Mouse (Mus musculus) lung, postnatal 0 days (tissue): ENCODE measurements around the gene Efnb2. TPM values are rescaled to one million over a fixed set of nuclear protein-coding genes. Genes with fewer than 3 reads are reported as not detected.

Source experiments
- ATAC-seq: fragments of 200-750 bp; cut with Nextera tagmentation; 2 replicates; pipeline ENCODE4 v1.8.0; 2017; ENCODE audit warnings: moderate library complexity
- DNase-seq: peaks from one replicate; pipeline ENCODE4 v3.0.0-alpha.2; 2016; ENCODE audit warnings: low spot score
- H3K27ac ChIP-seq: fragments of 300-500 bp; sonication (generic); 2 replicates; pipeline ENCODE4 v1.5.1; 2014; ENCODE audit warnings: antibody characterized with exemption, mild to moderate bottlenecking, low read length, mixed read lengths
- H3K27me3 ChIP-seq: fragments of 300-500 bp; sonication (generic); replicated peaks from 2 replicates; pipeline ENCODE4 v1.6.1; 2014; ENCODE audit warnings: low read length, mixed read lengths; ENCODE audit not compliant: insufficient read depth
- H3K36me3 ChIP-seq: fragments of 300-500 bp; sonication (generic); 2 replicates; pipeline ENCODE4 v1.6.1; 2014; ENCODE audit warnings: low read length, mixed read lengths; ENCODE audit not compliant: insufficient read depth
- H3K4me1 ChIP-seq: fragments of 300-500 bp; sonication (generic); 2 replicates; pipeline ENCODE4 v1.6.1; 2014; ENCODE audit warnings: antibody characterized with exemption, low read depth, low read length, mixed read lengths; ENCODE audit not compliant: insufficient read depth
- H3K4me2 ChIP-seq: fragments of 300-500 bp; sonication (generic); replicated peaks from 2 replicates; pipeline ENCODE4 v1.6.1; 2014; ENCODE audit warnings: low read depth, mild to moderate bottlenecking, low read length, moderate library complexity, mixed read lengths
- H3K4me3 ChIP-seq: fragments of 300-500 bp; sonication (generic); 2 replicates; pipeline ENCODE4 v1.5.1; 2014; ENCODE audit warnings: low read depth, low read length
- H3K9ac ChIP-seq: fragments of 300-500 bp; sonication (generic); replicated peaks from 2 replicates; pipeline ENCODE4 v1.6.1; 2014; ENCODE audit warnings: low read depth, mild to moderate bottlenecking
- H3K9me3 ChIP-seq: fragments of 300-500 bp; sonication (generic); 2 replicates; pipeline ENCODE4 v1.6.1; 2016; ENCODE audit warnings: low read length, mixed read lengths
- CTCF ChIP-seq: IDR thresholded peaks from 2 replicates; pipeline ENCODE4 v1.5.1; 2016; ENCODE audit warnings: antibody characterized with exemption, mild to moderate bottlenecking
- EP300 ChIP-seq: IDR thresholded peaks from 2 replicates; pipeline ENCODE4 v1.6.1; 2016; ENCODE audit warnings: antibody characterized with exemption, mild to moderate bottlenecking, control low read depth
- WGBS: fragments of 180-500 bp; shearing (Covaris S2); extraction: QIAGEN DNeasy Blood & Tissue Kit; methylation state at CpG from one replicate; pipeline ENCODE4 v1.1.7; 2014; 5-methylcytosine and 5-hydroxymethylcytosine counted together
- polyA plus RNA-seq: library from polyadenylated mRNA; unstranded; fragments of >200 nt; fragmentation: Nextera tagmentation; extraction: Ambion mirVana; gene quantifications from 2 replicates; pipeline ENCODE4 v1.2.1, GENCODE M21; 2015

Gene Efnb2
- polyA plus RNA-seq, 1 experiment from 2014 or later = 26.7 TPM

DNA sequence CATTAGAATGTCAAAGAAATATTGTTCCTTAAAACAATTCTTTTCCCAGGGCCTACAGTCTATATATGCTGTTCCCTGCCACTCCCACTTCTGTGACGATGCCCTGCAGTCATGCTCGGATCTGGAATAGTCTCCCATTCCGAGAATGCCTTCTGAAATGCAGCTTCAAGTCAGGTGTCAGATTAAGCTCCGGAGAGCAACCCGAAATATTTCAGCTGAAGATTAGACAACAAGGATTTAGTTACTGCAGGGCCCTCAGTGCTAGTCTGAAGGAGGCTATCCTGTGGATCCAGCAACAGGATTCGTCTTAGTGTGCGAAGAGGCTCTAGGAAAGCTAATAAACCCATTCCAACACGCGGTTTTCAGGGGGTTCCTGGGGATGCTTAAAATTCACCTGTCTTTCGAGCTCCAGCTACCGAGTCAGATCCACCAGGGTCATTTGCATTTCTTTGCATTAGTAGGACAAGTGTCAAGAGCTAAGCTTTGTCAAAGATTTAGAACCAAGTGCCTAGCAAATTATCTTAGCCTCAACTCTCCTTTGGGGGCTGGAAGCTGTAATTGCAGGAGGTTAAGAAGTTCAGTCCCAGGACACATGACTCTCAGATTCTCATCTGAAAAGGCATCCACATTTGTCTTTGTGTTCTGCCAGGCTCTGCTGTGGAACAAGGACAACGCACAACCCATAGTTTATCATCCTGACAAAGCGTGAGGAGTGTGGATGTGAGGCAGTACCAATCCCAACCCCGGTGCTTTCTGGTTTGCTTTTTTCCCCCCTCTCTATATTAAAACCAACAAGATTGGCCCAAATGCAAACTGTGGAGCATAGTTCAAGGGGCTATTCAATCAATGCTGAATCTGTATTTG, 4.2 kb downstream of the Efnb2 start:
- DNase-seq (no peak), ATAC-seq (no peak)
- Histone ChIP-seq H3K27me3 (no peaks in the 10 kb centered on the region), H3K27ac (no peak overlapping the region), H3K4me2 (peak overlapping the region; percentile 93), H3K4me1 (peaks cover 8% of the 10 kb centered on the region; the same call in 1 of the 2 replicates), H3K9me3 (no peaks in the 10 kb centered on the region), H3K36me3 (no peaks in the 10 kb centered on the region), H3K9ac (0 out of 2 replicates have a peak overlapping the region, but pooled peaks have one; percentile 13), H3K4me3 (peak overlapping the region; percentile 86)
- TF ChIP-seq EP300 (no peak), CTCF (no peak)
- WGBS = 31% methylated on average over 14 of the region's 14 CpGs

DNA sequence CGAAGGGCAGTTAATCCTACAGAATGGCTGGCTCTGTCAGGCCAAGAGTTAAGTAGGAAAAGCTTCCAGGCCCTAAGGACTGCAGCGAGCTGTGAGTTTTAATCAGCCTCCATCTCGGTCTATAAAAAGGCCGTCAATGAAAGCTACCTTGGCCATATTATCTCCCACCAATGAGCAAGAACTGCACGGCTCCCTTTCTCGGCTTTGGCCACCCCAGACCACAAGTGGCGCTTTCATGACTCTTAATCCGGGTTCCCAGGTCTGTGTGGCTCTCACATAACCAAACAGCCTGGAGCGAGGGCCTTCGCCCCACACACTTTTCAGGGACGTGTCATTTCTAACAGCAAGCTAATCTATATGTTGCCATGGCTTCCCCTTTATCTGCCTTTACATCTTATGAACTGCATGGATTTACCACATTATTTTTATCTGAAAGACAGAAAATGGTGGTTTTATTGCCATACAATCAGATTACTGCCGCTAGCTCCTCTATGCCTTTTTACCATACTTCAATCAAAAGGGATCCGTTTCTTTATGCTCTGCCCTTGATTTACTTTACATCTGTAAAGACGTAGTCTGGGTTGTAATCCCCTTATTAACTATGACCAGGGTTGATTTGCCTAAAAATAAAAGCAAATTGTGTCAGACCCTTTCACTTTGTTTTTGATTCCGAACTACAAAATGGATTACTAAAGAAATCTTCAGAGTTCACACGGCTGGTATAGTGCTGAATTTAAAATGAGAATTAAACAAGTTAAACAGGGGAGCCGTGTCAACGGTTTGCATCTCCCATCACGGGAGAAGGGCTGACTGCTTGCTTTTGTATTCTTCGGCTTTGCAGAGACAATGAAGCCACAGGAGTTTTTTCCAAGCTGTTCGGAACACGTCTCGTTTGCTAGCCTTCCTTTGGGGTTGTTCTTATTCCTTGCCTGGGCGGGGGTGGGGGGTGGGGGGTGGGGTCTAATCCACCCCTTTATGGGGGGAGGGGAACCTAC, 5.4 kb downstream of the Efnb2 start:
- Histone ChIP-seq H3K4me1 (peaks cover 13% of the 10 kb centered on the region), H3K36me3 (no peaks in the 10 kb centered on the region), H3K4me2 (peak overlapping the region; percentile 93), H3K27me3 (no peaks in the 10 kb centered on the region), H3K27ac (no peak overlapping the region; the same call in 1 of the 2 replicates), H3K9me3 (no peaks in the 10 kb centered on the region), H3K9ac (no peak overlapping the region), H3K4me3 (peak overlapping the region; percentile 86)
- no peak for DNase-seq
- WGBS = 48% methylated on average over 24 of the region's 24 CpGs
- ATAC-seq = no peak
- TF ChIP-seq EP300 (no peak), CTCF (no peak)

DNA sequence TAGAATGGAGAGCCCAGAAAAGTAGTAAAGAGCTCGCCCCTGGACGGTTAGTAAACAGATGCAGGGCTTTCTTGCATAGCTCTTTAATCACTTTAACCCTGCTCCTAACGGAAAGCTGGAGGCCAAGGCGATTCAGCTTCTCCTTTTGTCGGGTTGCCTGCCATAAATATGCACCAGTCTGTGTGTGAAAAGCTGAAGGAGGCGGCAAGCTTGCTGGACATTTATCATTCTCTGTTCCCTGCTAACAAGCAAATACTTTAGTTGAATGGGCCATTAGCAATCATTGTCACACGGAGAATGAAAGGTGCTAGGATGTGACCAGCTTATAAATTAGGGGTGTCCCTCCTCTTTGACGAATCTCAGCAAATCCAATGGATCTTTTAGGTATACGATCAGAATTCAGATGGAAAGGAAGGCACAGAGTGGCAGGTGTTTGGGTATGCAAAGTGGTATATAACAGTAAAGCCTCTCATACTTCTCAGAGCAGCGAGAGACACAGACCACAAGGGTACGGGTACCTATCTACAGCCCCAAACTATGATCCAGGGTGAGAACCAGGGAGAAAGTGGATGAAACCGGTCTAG, 7.0 kb downstream of the Efnb2 start:
- H3K4me2 ChIP-seq = peak overlapping the region; percentile 93; the same call in 1 of the 2 replicates
- peaks cover 20% of the 10 kb centered on the region for H3K4me1 ChIP-seq
- H3K4me3 ChIP-seq = no peak overlapping the region
- DNase-seq = no peak
- no peak overlapping the region for H3K27ac ChIP-seq
- H3K9me3 ChIP-seq = no peaks in the 10 kb centered on the region
- TF ChIP-seq CTCF (no peak), EP300 (no peak)
- no peaks in the 10 kb centered on the region for H3K36me3 ChIP-seq
- WGBS = 43% methylated on average over 12 of the region's 12 CpGs
- ATAC-seq = no peak
- H3K27me3 ChIP-seq = no peaks in the 10 kb centered on the region
- no peak overlapping the region for H3K9ac ChIP-seq

DNA sequence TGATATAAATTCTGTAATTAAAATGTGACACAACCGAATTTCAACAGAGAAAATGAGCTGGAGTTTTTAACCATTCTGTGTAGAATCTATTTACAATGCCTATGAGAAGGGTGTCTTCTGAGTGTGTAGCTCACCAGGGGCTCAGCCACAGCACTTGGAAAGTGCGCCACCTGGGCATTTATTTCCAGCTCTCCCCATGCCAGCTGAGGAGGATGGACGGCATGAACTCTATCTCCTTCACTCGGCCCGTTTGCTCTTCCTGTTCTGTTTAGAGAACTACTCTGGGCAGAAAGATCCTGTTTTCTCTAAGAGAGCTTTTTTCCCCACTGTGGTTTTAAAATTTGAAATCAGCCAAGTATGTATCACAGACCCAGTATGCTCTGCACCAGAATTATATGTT, 7.7 kb downstream of the Efnb2 start:
- Histone ChIP-seq H3K27ac (no peak overlapping the region), H3K4me1 (peaks cover 24% of the 10 kb centered on the region), H3K9ac (no peak overlapping the region), H3K27me3 (no peaks in the 10 kb centered on the region), H3K4me3 (no peak overlapping the region), H3K4me2 (peak overlapping the region; percentile 93; the same call in 1 of the 2 replicates), H3K36me3 (no peaks in the 10 kb centered on the region), H3K9me3 (no peaks in the 10 kb centered on the region)
- no peak for TF ChIP-seq EP300
- 0 out of 2 replicates have a peak, but pooled peaks have one; percentile 27 for TF ChIP-seq CTCF
- WGBS = 42% methylated on average over 5 of the region's 5 CpGs
- ATAC-seq = no peak
- DNase-seq = no peak

DNA sequence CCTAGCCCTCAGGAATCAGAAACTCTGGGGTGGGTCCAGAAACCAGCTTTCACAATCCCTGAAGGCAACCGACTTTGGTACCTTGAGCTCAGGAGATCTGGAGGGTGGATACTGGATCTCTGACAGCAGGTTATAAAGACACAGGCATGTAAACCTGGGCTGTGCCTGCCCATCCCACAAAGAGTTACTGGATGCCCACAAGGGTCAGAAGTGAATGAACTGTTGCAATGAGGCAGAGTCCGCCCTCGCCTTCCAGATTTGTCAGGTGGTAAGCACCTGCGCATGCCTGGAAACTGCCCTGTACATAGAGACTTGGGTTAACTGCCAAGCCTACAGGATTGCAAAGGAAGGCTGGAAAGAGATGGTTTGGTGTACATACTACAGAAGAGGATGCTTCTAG, 8.7 kb downstream of the Efnb2 start:
- no peak overlapping the region for H3K27ac ChIP-seq
- no peaks in the 10 kb centered on the region for H3K9me3 ChIP-seq
- no peak overlapping the region for H3K4me3 ChIP-seq
- 0 out of 2 replicates have a peak overlapping the region, but pooled peaks have one; percentile 1 for H3K4me2 ChIP-seq
- H3K27me3 ChIP-seq = no peaks in the 10 kb centered on the region
- no peak overlapping the region for H3K9ac ChIP-seq
- TF ChIP-seq EP300 (no peak), CTCF (no peak)
- WGBS = 74% methylated on average over 4 of the region's 4 CpGs
- no peaks in the 10 kb centered on the region for H3K36me3 ChIP-seq
- ATAC-seq (no peak), DNase-seq (no peak)
- peaks cover 24% of the 10 kb centered on the region for H3K4me1 ChIP-seq
